Mouse (Mus musculus): ENCODE measurements around the gene Camta1. TPM values are rescaled to one million over a fixed set of nuclear protein-coding genes. Genes with fewer than 3 reads are reported as not detected.

The Camta1 gene
- polyA plus RNA-seq, 1 experiment from 2014 or later: 206 TPM

DNA sequence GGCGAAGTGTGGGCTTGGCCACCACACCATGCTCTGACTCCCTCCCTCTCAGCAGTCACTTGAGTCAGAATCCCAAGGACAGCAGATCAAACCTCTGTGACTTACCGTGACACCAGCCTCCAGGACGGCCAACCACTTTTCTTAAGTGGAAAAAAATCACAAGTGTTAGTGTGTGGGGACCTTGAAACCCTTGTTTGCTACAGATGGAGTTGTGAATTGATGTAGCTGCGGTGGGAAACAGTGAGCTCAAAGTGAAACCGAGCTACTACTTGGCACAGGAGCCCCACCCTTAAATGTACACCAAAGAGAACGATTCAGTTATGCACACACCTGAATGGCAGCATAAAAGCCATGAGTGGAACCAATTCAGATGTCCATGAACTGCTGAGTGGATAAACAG lies 936.7 kb downstream of the Camta1 start:
- H3K27me3 ChIP-seq (ENCODE audit: control insufficient read depth, insufficient read depth, low read length): no peaks in the 10 kb centered on the region
- no peak overlapping the region for H3K27ac ChIP-seq (ENCODE audit: low read depth, low read length)
- H3K36me3 ChIP-seq (ENCODE audit: control insufficient read depth, insufficient read depth, low read length): no peaks in the 10 kb centered on the region
- H3K4me2 ChIP-seq (ENCODE audit: low read depth, low read length): no peak overlapping the region
- H3K4me3 ChIP-seq (ENCODE audit: low read depth, low read length): no peak overlapping the region
- no peak overlapping the region for H3K9ac ChIP-seq (replicated peaks; ENCODE audit: low read depth, low read length)
- no peaks in the 10 kb centered on the region for H3K4me1 ChIP-seq (ENCODE audit: control insufficient read depth, insufficient read depth, low read length)
- ATAC-seq (ENCODE audit: low read depth): no peak
- H3K9me3 ChIP-seq (ENCODE audit: control insufficient read depth, low read length): no peaks in the 10 kb centered on the region
- whole genome bisulfite sequencing: 90% methylated on average over 6 of the region's 6 CpGs

DNA sequence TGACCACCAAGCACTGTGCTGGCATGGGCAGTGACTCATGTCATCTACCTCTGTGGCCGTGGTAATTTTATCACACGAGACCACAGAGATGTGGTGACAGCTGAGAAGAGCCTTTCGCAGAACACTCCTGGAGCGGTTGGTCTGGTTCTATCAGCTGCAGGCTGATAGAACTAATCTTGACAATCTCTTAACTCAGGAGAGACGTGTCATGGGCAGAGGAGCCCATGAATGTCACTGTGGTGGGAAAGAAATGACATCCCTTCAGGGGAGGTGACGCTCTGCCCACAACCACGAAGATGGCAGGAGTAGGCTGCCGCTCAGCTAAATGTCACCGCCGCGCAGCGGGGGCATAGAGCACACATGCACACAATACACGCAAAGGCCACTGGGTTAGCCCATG lies 937.4 kb downstream of the Camta1 start:
- Histone ChIP-seq H3K4me3 (ENCODE audit: low read depth, low read length) (no peak overlapping the region), H3K4me2 (ENCODE audit: low read depth, low read length) (no peak overlapping the region), H3K27ac (ENCODE audit: low read depth, low read length) (no peak overlapping the region), H3K27me3 (ENCODE audit: control insufficient read depth, insufficient read depth, low read length) (no peaks in the 10 kb centered on the region), H3K36me3 (ENCODE audit: control insufficient read depth, insufficient read depth, low read length) (no peaks in the 10 kb centered on the region), H3K4me1 (ENCODE audit: control insufficient read depth, insufficient read depth, low read length) (no peaks in the 10 kb centered on the region), H3K9me3 (ENCODE audit: control insufficient read depth, low read length) (no peaks in the 10 kb centered on the region), H3K9ac (replicated peaks; ENCODE audit: low read depth, low read length) (no peak overlapping the region)
- no peak for ATAC-seq (ENCODE audit: low read depth)
- 87% methylated on average over 13 of the region's 13 CpGs for WGBS

- Histone ChIP-seq H3K4me1 (ENCODE audit: control insufficient read depth, insufficient read depth, low read length) (no peaks in the 10 kb centered on the region), H3K9ac (replicated peaks; ENCODE audit: low read depth, low read length) (no peak overlapping the region), H3K36me3 (ENCODE audit: control insufficient read depth, insufficient read depth, low read length) (no peaks in the 10 kb centered on the region), H3K27me3 (ENCODE audit: control insufficient read depth, insufficient read depth, low read length) (no peaks in the 10 kb centered on the region), H3K27ac (ENCODE audit: low read depth, low read length) (no peak overlapping the region), H3K4me2 (ENCODE audit: low read depth, low read length) (no peak overlapping the region), H3K9me3 (ENCODE audit: control insufficient read depth, low read length) (no peaks in the 10 kb centered on the region), H3K4me3 (ENCODE audit: low read depth, low read length) (no peak overlapping the region)
- no peak for ATAC-seq (ENCODE audit: low read depth)
- WGBS: 89% methylated on average over 8 of the region's 8 CpGs
Observed at GRCm38 (mm10) chr4:150921206-150921605, 940.5 kb downstream of the Camta1 start.

DNA sequence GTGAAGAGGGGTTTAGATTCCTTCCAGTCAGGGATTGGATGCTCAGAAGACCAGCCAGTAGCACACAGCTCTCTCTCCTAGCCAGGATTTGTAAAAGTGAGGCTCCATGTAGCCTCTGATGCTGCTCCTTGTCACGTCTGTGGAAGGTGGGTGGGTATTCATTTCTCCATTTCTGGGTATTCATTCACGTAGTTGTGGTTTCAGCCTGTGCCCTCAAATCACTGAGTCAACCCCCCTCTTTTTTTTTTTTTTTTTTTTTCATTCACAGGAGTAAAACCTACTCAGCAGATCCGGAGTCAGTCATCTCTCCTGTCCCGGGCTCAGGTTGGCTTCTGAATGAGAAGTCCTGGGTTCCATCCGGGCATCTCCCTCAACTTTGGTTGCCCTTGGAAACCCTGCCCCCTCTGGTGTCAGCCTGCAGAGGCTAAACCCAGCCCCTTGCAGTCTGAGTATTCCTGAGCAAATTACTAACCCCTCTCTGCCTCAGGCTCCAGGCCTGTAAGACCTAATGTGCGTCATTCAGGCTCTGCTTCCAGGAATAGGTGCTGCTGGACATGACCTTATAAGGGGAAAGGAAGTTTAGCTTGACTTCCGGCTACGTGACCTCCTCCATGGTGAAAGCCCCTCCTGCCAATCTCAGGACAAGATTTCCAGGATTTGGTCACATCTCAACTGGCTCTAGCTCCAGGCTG lies 944.2 kb downstream of the Camta1 start:
- no peak for ATAC-seq (ENCODE audit: low read depth)
- Histone ChIP-seq H3K4me3 (ENCODE audit: low read depth, low read length) (no peak overlapping the region), H3K27ac (ENCODE audit: low read depth, low read length) (no peak overlapping the region), H3K4me2 (ENCODE audit: low read depth, low read length) (no peak overlapping the region), H3K9me3 (ENCODE audit: control insufficient read depth, low read length) (no peaks in the 10 kb centered on the region), H3K9ac (replicated peaks; ENCODE audit: low read depth, low read length) (no peak overlapping the region), H3K27me3 (ENCODE audit: control insufficient read depth, insufficient read depth, low read length) (no peaks in the 10 kb centered on the region), H3K36me3 (ENCODE audit: control insufficient read depth, insufficient read depth, low read length) (no peaks in the 10 kb centered on the region), H3K4me1 (ENCODE audit: control insufficient read depth, insufficient read depth, low read length) (peaks cover 11% of the 10 kb centered on the region)
- WGBS: 81% methylated on average over 8 of the region's 8 CpGs

GRCm38 (mm10) chr4:150915181-150915906 lies 946.3 kb downstream of the Camta1 start:
- H3K4me2 ChIP-seq (ENCODE audit: low read depth, low read length): peak overlapping the region; percentile 57
- H3K27me3 ChIP-seq (ENCODE audit: control insufficient read depth, insufficient read depth, low read length): no peaks in the 10 kb centered on the region
- H3K4me1 ChIP-seq (ENCODE audit: control insufficient read depth, insufficient read depth, low read length): peaks cover 11% of the 10 kb centered on the region
- no peaks in the 10 kb centered on the region for H3K36me3 ChIP-seq (ENCODE audit: control insufficient read depth, insufficient read depth, low read length)
- peak overlapping the region; percentile 61 for H3K27ac ChIP-seq (ENCODE audit: low read depth, low read length)
- peak overlapping the region; percentile 63 for H3K9ac ChIP-seq (replicated peaks; ENCODE audit: low read depth, low read length)
- H3K9me3 ChIP-seq (ENCODE audit: control insufficient read depth, low read length): no peaks in the 10 kb centered on the region
- peak overlapping the region; percentile 50 for H3K4me3 ChIP-seq (ENCODE audit: low read depth, low read length)
- 0 out of 2 replicates have a peak, but pooled peaks have one; percentile 19 for ATAC-seq (ENCODE audit: low read depth)
- 46% methylated on average over 10 of the region's 10 CpGs for WGBS

- under 1% methylated on average over 48 of the region's 48 CpGs for WGBS
- peak within 1 kb of the TSS; percentile 57 for H3K4me2 ChIP-seq (ENCODE audit: low read depth, low read length)
- peak within 1 kb of the TSS; percentile 61 for H3K27ac ChIP-seq (ENCODE audit: low read depth, low read length)
- peak within 1 kb of the TSS; percentile 63 for H3K9ac ChIP-seq (replicated peaks; ENCODE audit: low read depth, low read length)
- no peaks in the 10 kb centered on the region for H3K36me3 ChIP-seq (ENCODE audit: control insufficient read depth, insufficient read depth, low read length)
- H3K9me3 ChIP-seq (ENCODE audit: control insufficient read depth, low read length): no peaks in the 10 kb centered on the region
- peak within 1 kb of the TSS; percentile 50 for H3K4me3 ChIP-seq (ENCODE audit: low read depth, low read length)
- no peaks in the 10 kb centered on the region for H3K27me3 ChIP-seq (ENCODE audit: control insufficient read depth, insufficient read depth, low read length)
- peak; percentile 84 for ATAC-seq (ENCODE audit: low read depth)
- peaks cover 11% of the 10 kb centered on the region for H3K4me1 ChIP-seq (ENCODE audit: control insufficient read depth, insufficient read depth, low read length)
Observed at GRCm38 (mm10) chr4:150914290-150914733, 947.4 kb downstream of the Camta1 start, which contains the start of the genes Park7 and Tnfrsf9. Gene Park7 (minus strand): TSS chr4:150914437. Gene Tnfrsf9 (plus strand): TSS chr4:150914562.

DNA sequence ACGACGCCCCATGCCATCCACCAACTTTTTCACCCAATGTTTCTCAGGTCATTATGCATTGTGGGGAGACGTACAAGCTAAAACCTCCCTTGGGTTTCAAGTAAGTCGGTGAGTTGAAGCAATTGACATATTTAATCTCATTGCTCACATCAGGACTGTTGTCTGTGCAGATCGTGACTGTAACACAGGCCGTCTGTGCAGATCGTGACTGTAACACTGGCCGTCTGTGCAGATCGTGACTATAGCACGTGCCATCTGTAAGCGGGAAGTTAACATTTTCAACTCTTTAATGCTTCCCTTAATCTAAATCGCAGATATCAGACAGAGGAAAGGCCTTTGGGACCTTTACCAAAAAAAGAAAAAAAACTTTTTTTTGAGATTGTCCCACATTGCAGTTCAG lies 947.9 kb downstream of the Camta1 start:
- Histone ChIP-seq H3K4me3 (ENCODE audit: low read depth, low read length) (peak overlapping the region; percentile 50), H3K36me3 (ENCODE audit: control insufficient read depth, insufficient read depth, low read length) (no peaks in the 10 kb centered on the region), H3K27me3 (ENCODE audit: control insufficient read depth, insufficient read depth, low read length) (no peaks in the 10 kb centered on the region), H3K9ac (replicated peaks; ENCODE audit: low read depth, low read length) (peak overlapping the region; percentile 52), H3K4me1 (ENCODE audit: control insufficient read depth, insufficient read depth, low read length) (peaks cover 14% of the 10 kb centered on the region), H3K27ac (ENCODE audit: low read depth, low read length) (peak overlapping the region; percentile 61), H3K9me3 (ENCODE audit: control insufficient read depth, low read length) (no peaks in the 10 kb centered on the region), H3K4me2 (ENCODE audit: low read depth, low read length) (peak overlapping the region; percentile 57)
- no peak for ATAC-seq (ENCODE audit: low read depth)
- 16% methylated on average over 12 of the region's 12 CpGs for WGBS

DNA sequence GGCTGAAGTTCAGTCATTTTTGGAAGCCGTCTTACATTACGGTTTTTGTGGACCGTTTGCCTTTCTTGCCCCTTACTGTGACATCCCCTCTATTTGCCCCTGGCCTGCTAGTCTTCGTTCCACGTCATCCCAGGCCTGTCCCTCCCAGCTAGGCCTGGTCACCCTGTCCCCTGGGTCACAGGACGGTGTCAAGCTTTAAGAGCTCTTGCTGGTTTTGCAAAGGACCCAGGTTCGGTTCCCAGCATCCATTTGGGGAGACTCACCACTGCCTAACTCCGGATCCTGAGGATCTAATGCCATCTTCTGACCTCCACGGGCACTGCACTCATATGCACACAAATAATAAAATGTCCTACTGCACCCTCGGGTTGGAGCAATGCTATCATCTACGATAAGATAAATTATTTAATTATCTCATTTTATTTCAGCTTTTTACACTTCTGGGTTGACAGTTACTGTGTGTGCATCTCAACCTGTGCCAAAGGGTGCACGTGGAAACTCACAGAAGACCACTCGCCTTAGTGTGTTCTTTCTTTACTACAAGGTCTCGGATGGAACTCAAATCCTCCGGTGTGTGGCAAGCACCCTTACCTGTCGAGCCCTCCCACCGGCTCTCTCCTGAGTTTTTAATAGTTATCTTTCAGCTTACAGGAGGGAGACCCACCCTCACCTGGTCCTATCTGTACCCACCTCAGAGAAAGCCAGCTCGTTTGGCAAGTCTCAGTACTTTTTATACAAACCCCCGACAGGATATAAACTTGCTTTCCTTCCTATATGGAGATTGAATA lies 951.3 kb downstream of the Camta1 start:
- 88% methylated on average over 19 of the region's 19 CpGs for WGBS
- no peaks in the 10 kb centered on the region for H3K27me3 ChIP-seq (ENCODE audit: control insufficient read depth, insufficient read depth, low read length)
- H3K9me3 ChIP-seq (ENCODE audit: control insufficient read depth, low read length): no peaks in the 10 kb centered on the region
- H3K9ac ChIP-seq (replicated peaks; ENCODE audit: low read depth, low read length): no peak overlapping the region
- ATAC-seq (ENCODE audit: low read depth): peak; percentile 19; the same call in 1 of the 2 replicates
- 0 out of 2 replicates have a peak, but pooled peaks cover 3% of the 10 kb centered on the region for H3K36me3 ChIP-seq (ENCODE audit: control insufficient read depth, insufficient read depth, low read length)
- peak overlapping the region; percentile 85 for H3K4me3 ChIP-seq (ENCODE audit: low read depth, low read length)
- H3K27ac ChIP-seq (ENCODE audit: low read depth, low read length): peak overlapping the region; percentile 76
- H3K4me2 ChIP-seq (ENCODE audit: low read depth, low read length): peak overlapping the region; percentile 78; the same call in 1 of the 2 replicates
- peaks cover 17% of the 10 kb centered on the region for H3K4me1 ChIP-seq (ENCODE audit: control insufficient read depth, insufficient read depth, low read length)
